Mouse (Mus musculus) cortical plate, adult 2 months (tissue): ENCODE data around the gene Slc46a2. TPM values are rescaled to one million over a fixed set of nuclear protein-coding genes. Genes with fewer than 3 reads are reported as not detected.

Experiments
- H3K27ac ChIP-seq: fragments of 200-500 bp; 2 replicates; pipeline ENCODE4 v1.5.1; 2012; ENCODE audit warnings: low read length, control low read depth, inconsistent platforms; ENCODE audit not compliant: insufficient read depth
- H3K4me1 ChIP-seq: fragments of 200-500 bp; 2 replicates; pipeline ENCODE4 v1.6.1; 2011; ENCODE audit warnings: low read length; ENCODE audit not compliant: control insufficient read depth, insufficient read depth
- H3K4me3 ChIP-seq: fragments of 200-500 bp; 2 replicates; pipeline ENCODE4 v1.5.1; 2011; ENCODE audit warnings: mild to moderate bottlenecking, low read length, control low read depth; ENCODE audit not compliant: insufficient read depth
- CTCF ChIP-seq: fragments of 200-500 bp; IDR thresholded peaks from 2 replicates; pipeline ENCODE4 v1.5.1; 2011; ENCODE audit warnings: mild to moderate bottlenecking, control low read depth, low read length; ENCODE audit not compliant: insufficient read depth; ENCODE audit errors: extremely low read depth
- POLR2A ChIP-seq: fragments of 200-500 bp; IDR thresholded peaks from 2 replicates; pipeline ENCODE4 v1.6.1; 2011; ENCODE audit warnings: mild to moderate bottlenecking, low read length, control low read depth; ENCODE audit not compliant: insufficient read depth; ENCODE audit errors: extremely low read depth
- polyA plus RNA-seq: library from polyadenylated mRNA; depleted of rRNA; stranded (reverse); fragments of >200 nt; gene quantifications from 2 replicates; pipeline ENCODE4 v1.2.3, GENCODE M21; 2012

Slc46a2 gene
- polyA plus RNA-seq, 1 experiment: not detected

DNA sequence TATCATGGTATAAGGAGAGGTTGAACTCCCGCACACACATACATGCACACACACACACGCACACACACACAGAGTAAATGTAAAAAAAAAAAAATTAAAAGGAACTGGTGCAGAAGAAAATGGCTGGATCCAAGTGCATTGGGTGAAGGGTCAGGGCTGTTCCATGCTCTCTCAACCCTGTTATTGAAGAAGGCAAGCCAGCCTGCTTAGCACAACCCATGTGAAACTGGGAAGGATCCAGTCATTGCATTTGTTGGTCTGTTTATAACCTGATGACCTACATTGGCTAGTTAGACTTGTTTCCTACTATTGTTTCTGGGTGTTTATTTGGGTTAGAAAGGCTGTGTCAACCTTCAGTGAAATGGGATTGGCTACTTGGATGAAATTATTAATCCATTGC, 6.1 kb downstream of the Slc46a2 start:
- H3K4me3 ChIP-seq: no peak overlapping the region
- no peak for TF ChIP-seq CTCF
- no peak for TF ChIP-seq POLR2A

DNA sequence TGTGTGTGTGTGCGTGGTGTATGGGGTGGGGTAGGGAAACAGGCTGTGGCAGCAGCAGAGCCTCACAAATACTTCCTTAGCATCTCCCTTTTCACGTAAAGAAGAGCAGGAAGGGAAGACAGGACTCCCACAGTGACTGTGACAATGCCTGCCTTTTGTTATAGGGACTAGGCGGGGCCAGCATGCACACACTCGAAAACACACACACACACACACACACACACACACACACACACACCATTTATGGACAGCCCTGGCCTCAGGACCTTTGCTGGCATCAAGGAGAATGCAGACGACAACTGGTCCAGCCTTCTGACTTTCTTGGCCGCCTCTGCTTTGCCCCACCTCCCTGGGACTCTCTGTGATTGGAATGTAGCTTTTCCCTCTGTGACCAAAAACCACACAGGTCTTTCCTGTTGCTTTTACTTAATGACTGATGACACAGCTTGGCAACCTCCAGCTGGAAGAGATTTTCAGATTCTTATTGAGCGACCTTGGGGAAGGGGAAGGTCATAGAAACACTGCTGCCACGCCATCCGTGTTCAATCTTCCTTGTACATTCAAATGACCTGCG, 7.1 kb downstream of the Slc46a2 start:
- Histone ChIP-seq H3K4me1 (no peaks in the 10 kb centered on the region), H3K4me3 (no peak overlapping the region), H3K27ac (no peak overlapping the region)
- TF ChIP-seq CTCF (no peak), POLR2A (no peak)

More for the DNA sequence above, 6.1 kb downstream of the Slc46a2 start:
- H3K27ac ChIP-seq: no peak overlapping the region
- H3K4me1 ChIP-seq: no peaks in the 10 kb centered on the region

DNA sequence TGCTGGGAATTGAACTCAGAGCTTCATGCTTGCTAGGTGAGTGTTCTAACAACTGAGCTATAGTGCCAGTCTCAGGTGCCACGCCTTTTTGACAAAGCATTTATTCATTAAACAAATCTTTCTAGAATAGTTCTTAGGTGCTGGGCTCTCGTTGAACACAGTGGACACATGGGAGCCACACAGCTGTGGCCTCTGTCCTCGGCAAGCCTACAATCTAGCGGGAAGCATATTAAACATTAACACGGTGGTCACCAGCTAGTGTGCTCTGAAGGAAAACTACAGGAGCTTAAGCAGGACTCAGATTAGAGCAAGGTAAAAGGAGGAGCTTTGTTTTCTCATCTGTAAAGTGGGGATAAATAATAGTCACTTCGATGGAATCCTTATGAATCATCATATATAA, 7.8 kb downstream of the Slc46a2 start:
- no peak for TF ChIP-seq CTCF
- TF ChIP-seq POLR2A: no peak
- H3K4me3 ChIP-seq: no peak overlapping the region
- H3K27ac ChIP-seq: no peak overlapping the region
- H3K4me1 ChIP-seq: no peaks in the 10 kb centered on the region

- Histone ChIP-seq H3K4me3 (no peak overlapping the region), H3K27ac (no peak overlapping the region), H3K4me1 (no peaks in the 10 kb centered on the region)
- TF ChIP-seq POLR2A (no peak), CTCF (0 out of 2 replicates have a peak, but pooled peaks have one; percentile 24)
These were observed 12.3 kb downstream of the Slc46a2 start for GRCm38 (mm10) chr4:59902547-59902946.

GRCm38 (mm10) chr4:59901810-59902209, 13.0 kb downstream of the Slc46a2 start:
- H3K4me1 ChIP-seq: no peaks in the 10 kb centered on the region
- H3K4me3 ChIP-seq: no peak overlapping the region
- no peak overlapping the region for H3K27ac ChIP-seq
- no peak for TF ChIP-seq POLR2A
- no peak for TF ChIP-seq CTCF

DNA sequence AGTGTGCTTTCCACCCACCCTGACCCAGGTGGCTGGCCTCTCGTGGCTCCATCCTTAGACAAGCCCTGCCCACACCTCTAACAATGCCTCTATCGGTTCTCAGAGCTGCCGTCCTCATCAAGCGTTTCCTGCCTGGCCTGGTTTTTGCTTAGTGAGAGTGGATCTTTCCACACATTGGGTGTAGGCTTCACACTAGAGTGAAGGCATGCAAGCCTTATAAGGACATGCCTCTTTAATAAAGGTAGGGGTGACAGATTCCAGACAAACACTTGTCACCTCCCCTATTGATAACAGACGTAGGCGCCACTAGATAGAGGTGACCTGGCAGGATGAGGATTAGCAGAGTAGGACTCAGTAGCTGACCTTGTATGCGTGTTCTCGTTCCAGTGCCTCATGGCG, 16.3 kb downstream of the Slc46a2 start:
- H3K4me3 ChIP-seq: no peak overlapping the region
- H3K4me1 ChIP-seq: no peaks in the 10 kb centered on the region
- no peak for TF ChIP-seq POLR2A
- TF ChIP-seq CTCF: no peak
- H3K27ac ChIP-seq: no peak overlapping the region

- TF ChIP-seq CTCF: no peak
- Histone ChIP-seq H3K4me3 (no peak overlapping the region), H3K27ac (no peak overlapping the region), H3K4me1 (no peaks in the 10 kb centered on the region)
These were observed 16.9 kb downstream of the Slc46a2 start for GRCm38 (mm10) chr4:59897814-59898520.

DNA sequence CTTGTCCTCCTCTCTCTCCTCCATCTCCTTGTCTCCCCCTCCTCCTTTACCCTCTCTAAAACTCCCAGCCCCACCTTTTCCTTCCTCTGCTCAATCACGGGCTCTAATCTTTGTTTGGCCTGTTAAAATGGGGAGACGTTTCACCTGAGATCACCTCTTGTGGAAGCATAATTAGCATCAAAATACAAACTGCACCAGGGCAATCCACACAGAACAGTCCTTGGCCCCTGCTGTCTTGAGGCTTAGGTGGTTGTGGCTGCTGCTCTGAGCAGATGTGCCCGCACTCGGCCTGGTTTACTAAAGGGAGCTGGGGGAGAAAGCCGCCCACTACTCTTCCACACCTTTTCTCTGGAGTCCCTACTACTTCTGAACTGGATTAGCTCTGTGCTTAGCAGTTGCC, 18.9 kb downstream of the Slc46a2 start:
- Histone ChIP-seq H3K27ac (no peak overlapping the region), H3K4me1 (no peaks in the 10 kb centered on the region), H3K4me3 (no peak overlapping the region)
- no peak for TF ChIP-seq CTCF
- no peak for TF ChIP-seq POLR2A

DNA sequence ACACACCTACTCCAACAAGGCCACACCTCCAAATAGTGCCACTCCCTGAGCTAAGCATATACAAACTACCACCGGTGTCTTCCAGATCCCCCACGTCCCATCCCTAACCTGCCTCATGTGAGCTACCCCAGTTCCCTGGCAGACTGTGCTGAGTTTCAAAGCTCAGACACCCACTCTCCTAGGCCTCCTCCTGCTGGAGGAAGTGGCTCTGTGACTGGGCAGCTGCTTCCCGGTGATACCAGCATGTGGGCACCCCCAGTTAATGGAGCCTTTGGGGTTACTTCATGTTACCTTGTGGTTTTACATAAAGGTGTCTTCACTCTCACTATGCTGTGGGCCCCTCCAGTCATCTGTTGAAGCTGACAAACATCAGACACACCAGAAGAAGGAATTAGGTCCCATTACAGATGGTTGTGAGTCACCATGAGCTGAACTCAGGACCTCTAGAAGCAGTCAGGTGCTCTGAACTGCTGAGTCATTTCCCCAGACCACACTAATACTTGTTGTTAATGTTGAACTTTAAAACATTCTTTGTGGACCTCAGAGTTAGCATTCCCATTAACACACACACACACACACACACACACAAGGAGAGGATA, 19.8 kb downstream of the Slc46a2 start:
- Histone ChIP-seq H3K4me1 (no peaks in the 10 kb centered on the region), H3K4me3 (no peak overlapping the region), H3K27ac (no peak overlapping the region)
- no peak for TF ChIP-seq POLR2A

GRCm38 (mm10) chr4:59894415-59894814, 20.4 kb downstream of the Slc46a2 start:
- no peak for TF ChIP-seq CTCF
- TF ChIP-seq POLR2A: no peak
- no peak overlapping the region for H3K4me3 ChIP-seq
- no peak overlapping the region for H3K27ac ChIP-seq
- no peaks in the 10 kb centered on the region for H3K4me1 ChIP-seq
